Mouse (Mus musculus): ENCODE measurements around the gene Nlgn2. TPM values are rescaled to one million over a fixed set of nuclear protein-coding genes. Genes with fewer than 3 reads are reported as not detected.

The Nlgn2 gene
- total and polyA plus RNA-seq, 3 experiments = 20.3 to 43.3 (median 29.8) TPM

DNA sequence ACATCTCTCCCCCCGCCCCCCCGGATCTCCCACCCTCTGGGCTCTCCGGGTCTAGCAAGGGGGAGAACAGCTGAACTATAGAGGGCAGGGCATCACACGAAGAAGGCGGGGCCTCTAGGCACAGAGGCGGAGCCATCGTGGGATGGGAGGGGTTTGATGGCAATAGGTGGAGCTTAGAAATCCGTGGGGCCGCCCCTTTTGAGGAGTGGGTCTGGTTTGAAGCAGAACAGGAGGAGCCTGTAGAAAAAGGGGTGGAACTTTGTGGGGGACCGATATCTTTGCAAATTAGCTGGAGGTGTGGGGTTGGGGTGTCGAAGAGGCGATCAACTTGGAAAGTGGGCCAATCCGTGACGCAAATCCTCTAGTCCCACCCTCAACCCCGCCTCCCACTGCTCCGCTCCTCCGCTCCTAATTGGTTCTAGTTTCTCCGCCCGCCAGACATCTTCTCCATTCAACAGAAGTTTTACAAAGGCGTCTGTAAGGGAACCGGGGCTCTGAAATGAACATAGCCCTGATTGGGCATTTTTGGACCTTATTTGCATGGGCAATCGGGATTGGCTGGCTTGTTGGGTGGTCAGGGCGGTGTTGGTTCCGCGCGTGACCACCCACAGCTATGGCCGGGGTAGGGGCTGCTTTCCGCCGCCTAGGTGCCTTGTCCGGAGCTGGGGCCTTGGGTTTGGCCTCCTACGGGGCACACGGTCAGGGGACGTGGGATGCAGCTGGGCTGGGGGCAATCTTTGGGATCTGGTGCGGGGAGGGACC is 549 bp upstream of the Nlgn2 start, which contains the start of gene Tmem256 (continued):
- TF ChIP-seq POLR2AphosphoS2 (IDR thresholded peaks at IDR 0.05; ENCODE audit: low read length) = peak; percentile 56; the same call in 1 of the 2 replicates
- no peak for TF ChIP-seq CHD1 (IDR thresholded peaks at IDR 0.05; ENCODE audit: low read depth, low read length)
- TF ChIP-seq MAZ (IDR thresholded peaks at IDR 0.05; ENCODE audit: low read depth, low read length) = peak; percentile 66
- TF ChIP-seq ZMIZ1 (IDR thresholded peaks at IDR 0.05; ENCODE audit: low read depth, low read length) = no peak
- TF ChIP-seq ZC3H11A (IDR thresholded peaks at IDR 0.05; ENCODE audit: low read depth, low read length) = no peak
- TF ChIP-seq POLR2A (IDR thresholded peaks at IDR 0.05; ENCODE audit: control insufficient read depth in 1 of 2, insufficient read depth in 1 of 2, low read depth in 1 of 2, low read length in 2 of 2, poor library complexity in 1 of 2) = peak in 1 of 2 experiments; percentile 88; a peak in 3 of 4 replicates
- TF ChIP-seq NRF1 (IDR thresholded peaks at IDR 0.05; ENCODE audit: insufficient read depth, low read depth, low read length, poor library complexity, severe bottlenecking) = peak; percentile 25; the same call in 1 of the 2 replicates

DNA sequence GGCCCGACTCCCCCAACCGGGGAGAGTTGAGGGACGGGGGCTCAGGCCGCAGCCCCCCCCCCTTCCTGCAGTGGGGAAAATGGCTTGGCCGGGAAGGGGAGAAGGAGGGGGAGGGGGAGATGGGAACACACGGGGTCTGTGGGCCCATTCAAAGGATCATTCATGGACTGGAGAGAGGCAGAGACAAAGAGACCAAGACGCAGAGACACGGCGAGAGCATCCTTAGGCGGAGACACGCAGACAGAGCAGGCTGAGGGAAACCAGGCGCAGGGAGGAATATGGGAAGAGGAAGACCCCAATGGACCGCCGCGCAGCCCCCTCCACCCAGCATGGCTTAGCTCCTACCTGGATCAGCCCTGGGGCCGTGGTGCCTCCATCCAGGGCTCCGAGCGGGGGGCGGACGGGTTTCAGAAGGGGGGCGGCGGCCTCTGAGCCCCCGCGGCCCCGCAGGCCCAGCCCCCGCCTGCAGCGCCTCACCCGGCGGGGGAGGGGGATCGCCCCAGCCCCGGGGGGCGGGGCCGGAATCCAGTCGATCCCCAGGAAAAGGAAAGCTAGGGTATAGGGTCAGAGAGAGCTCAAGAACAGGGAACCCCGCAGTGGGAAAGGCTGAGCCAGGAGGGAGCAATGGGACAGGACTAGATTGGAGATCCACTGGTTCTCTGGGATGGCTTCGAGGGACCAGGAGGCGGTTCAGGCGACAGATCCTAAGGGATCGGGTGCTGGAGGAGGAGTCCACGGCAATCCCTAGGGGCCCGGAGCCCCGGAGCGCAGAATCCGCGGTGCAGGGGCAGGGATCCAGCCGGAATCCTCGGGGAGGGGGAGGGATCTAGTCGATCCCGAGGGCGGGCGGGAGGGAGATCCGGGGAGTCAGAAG is 644 bp downstream of the Nlgn2 start:
- peak overlapping the region; percentile 60 to 97 for H3K4me3 ChIP-seq (ENCODE audit: control insufficient read depth in 1 of 2, insufficient read depth in 1 of 2, low read depth in 2 of 2, low read length in 2 of 2)
- H3K36me3 ChIP-seq (ENCODE audit: control insufficient read depth in 1 of 2, insufficient read depth in 2 of 2, low read length in 2 of 2) = peaks cover 0 to 14% of the 10 kb centered on the region in 2 experiments; a peak in 2 of 4 replicates
- no peak overlapping the region for H3K27ac ChIP-seq (ENCODE audit: control insufficient read depth, low read depth, low read length)
- H3K9me3 ChIP-seq (replicated peaks; ENCODE audit: insufficient read depth, low read length) = no peaks in the 10 kb centered on the region
- TF ChIP-seq UBTF (IDR thresholded peaks at IDR 0.05; ENCODE audit: borderline replicate concordance, insufficient read depth, low read depth, low read length) (0 out of 2 replicates have a peak, but pooled peaks have one; percentile 56), ELF1 (IDR thresholded peaks at IDR 0.05; ENCODE audit: low read depth, low read length) (no peak), MAZ (IDR thresholded peaks at IDR 0.05; ENCODE audit: low read depth, low read length) (peak; percentile 64; the same call in 1 of the 2 replicates), ZMIZ1 (IDR thresholded peaks at IDR 0.05; ENCODE audit: low read depth, low read length) (no peak), MAX (IDR thresholded peaks at IDR 0.05; ENCODE audit: low read length) (no peak), NRF1 (IDR thresholded peaks at IDR 0.05; ENCODE audit: insufficient read depth, low read depth, low read length, poor library complexity, severe bottlenecking) (no peak), POLR2AphosphoS2 (IDR thresholded peaks at IDR 0.05; ENCODE audit: low read length) (no peak)
- H3K9ac ChIP-seq (ENCODE audit: control insufficient read depth, low read depth, low read length, poor library complexity, severe bottlenecking) = peak overlapping the region; percentile 67
- H3K27me3 ChIP-seq (ENCODE audit: control insufficient read depth in 1 of 2, insufficient read depth in 2 of 2, low read length in 2 of 2) = no peaks in the 10 kb centered on the region; a peak in 1 of 4 replicates
- peak; percentile 41 for DNase-seq (ENCODE audit: low read depth, low spot score)
- H3K79me2 ChIP-seq (ENCODE audit: control insufficient read depth, insufficient read depth, low read length, poor library complexity) = peaks cover 1% of the 10 kb centered on the region; the same call in 1 of the 2 replicates
- H3K4me1 ChIP-seq (ENCODE audit: control insufficient read depth in 1 of 2, insufficient read depth in 2 of 2, low read length in 2 of 2) = peaks cover 10 to 28% of the 10 kb centered on the region in 2 experiments

DNA sequence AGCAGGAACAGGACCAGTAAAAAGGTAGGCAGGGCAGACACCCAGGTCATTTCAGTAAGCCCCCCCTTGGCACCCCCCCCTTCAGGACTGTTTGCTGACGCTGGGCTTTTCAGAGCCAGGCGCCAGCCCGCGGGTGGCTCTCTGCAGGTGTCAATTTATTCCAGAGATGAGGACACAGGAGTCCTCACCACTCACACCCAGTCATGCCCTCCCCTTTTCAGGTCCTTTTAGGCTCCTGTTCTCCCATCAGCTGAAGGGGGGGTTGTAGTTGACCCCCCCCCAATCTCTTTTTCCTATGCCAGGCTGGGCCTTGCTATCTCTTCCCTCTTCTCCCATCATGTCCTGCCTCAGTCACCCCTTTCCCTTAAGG is 1.6 kb downstream of the Nlgn2 start:
- no peak for DNase-seq (ENCODE audit: low read depth, low spot score)
- TF ChIP-seq SIN3A (IDR thresholded peaks at IDR 0.05; ENCODE audit: low read length) = peak; percentile 18; the same call in 1 of the 2 replicates
- no peak for TF ChIP-seq CHD1 (IDR thresholded peaks at IDR 0.05; ENCODE audit: low read depth, low read length)
- no peak overlapping the region for H3K9ac ChIP-seq (ENCODE audit: control insufficient read depth, low read depth, low read length, poor library complexity, severe bottlenecking)
- H3K27me3 ChIP-seq (ENCODE audit: control insufficient read depth in 1 of 2, insufficient read depth in 2 of 2, low read length in 2 of 2) = no peaks in the 10 kb centered on the region; a peak in 1 of 4 replicates
- H3K4me1 ChIP-seq (ENCODE audit: control insufficient read depth in 1 of 2, insufficient read depth in 2 of 2, low read length in 2 of 2) = peaks cover 10 to 28% of the 10 kb centered on the region in 2 experiments
- H3K27ac ChIP-seq (ENCODE audit: control insufficient read depth, low read depth, low read length) = no peak overlapping the region
- no peak overlapping the region for H3K4me3 ChIP-seq (ENCODE audit: control insufficient read depth in 1 of 2, insufficient read depth in 1 of 2, low read depth in 2 of 2, low read length in 2 of 2)
- no peaks in the 10 kb centered on the region for H3K9me3 ChIP-seq (replicated peaks; ENCODE audit: insufficient read depth, low read length)
- peaks cover 0 to 14% of the 10 kb centered on the region in 2 experiments; a peak in 2 of 4 replicates for H3K36me3 ChIP-seq (ENCODE audit: control insufficient read depth in 1 of 2, insufficient read depth in 2 of 2, low read length in 2 of 2)
- H3K79me2 ChIP-seq (ENCODE audit: control insufficient read depth, insufficient read depth, low read length, poor library complexity) = peaks cover 1% of the 10 kb centered on the region; the same call in 1 of the 2 replicates
